Mouse (Mus musculus) liver, adult 2 months (tissue): ENCODE measurements around the gene Sumo3. TPM values are rescaled to one million over a fixed set of nuclear protein-coding genes. Genes with fewer than 3 reads are reported as not detected.

Experiments
- DNase-seq: peaks from one replicate; pipeline ENCODE4 v3.0.0-alpha.2; 2011; ENCODE audit warnings: low read depth, low spot score; ENCODE audit errors: extremely low read depth
- H3K27ac ChIP-seq: fragments of 200-500 bp; replicated peaks from 2 replicates; pipeline ENCODE4 v1.5.1; 2012; ENCODE audit warnings: low read depth, mild to moderate bottlenecking, control low read depth, inconsistent platforms, low read length; ENCODE audit not compliant: insufficient read depth
- H3K27me3 ChIP-seq: fragments of 200-500 bp; 2 replicates; pipeline ENCODE4 v1.6.1; 2012; ENCODE audit warnings: mild to moderate bottlenecking, moderate library complexity, low read length, inconsistent platforms; ENCODE audit not compliant: control insufficient read depth, insufficient read depth
- H3K36me3 ChIP-seq: fragments of 200-500 bp; 2 replicates; pipeline ENCODE4 v1.6.1; 2012; ENCODE audit warnings: low read length, inconsistent platforms; ENCODE audit not compliant: control insufficient read depth, insufficient read depth
- H3K4me1 ChIP-seq: fragments of 200-500 bp; 2 replicates; pipeline ENCODE4 v1.6.1; 2011; ENCODE audit warnings: low read length; ENCODE audit not compliant: control insufficient read depth, insufficient read depth
- H3K4me3 ChIP-seq: fragments of 200-500 bp; 2 replicates; pipeline ENCODE4 v1.5.1; 2011; ENCODE audit warnings: low read depth, mild to moderate bottlenecking, control low read depth, low read length, moderate library complexity; ENCODE audit not compliant: insufficient read depth
- H3K79me2 ChIP-seq: fragments of 200-500 bp; 2 replicates; pipeline ENCODE4 v1.6.1; 2012; ENCODE audit warnings: inconsistent platforms, mild to moderate bottlenecking, low read length, moderate library complexity; ENCODE audit not compliant: control insufficient read depth, insufficient read depth
- H3K9ac ChIP-seq: fragments of 200-500 bp; 2 replicates; pipeline ENCODE4 v1.6.1; 2012; ENCODE audit warnings: low read depth, mild to moderate bottlenecking, control low read depth, inconsistent platforms, low read length
- CTCF ChIP-seq: fragments of 200-500 bp; IDR thresholded peaks from 2 replicates; pipeline ENCODE4 v1.5.1; 2011; ENCODE audit warnings: low read depth, low read length, control low read depth
- POLR2A ChIP-seq: fragments of 200-500 bp; IDR thresholded peaks from 2 replicates; pipeline ENCODE4 v1.6.1; 2011; ENCODE audit warnings: low read length, control low read depth; ENCODE audit not compliant: insufficient read depth; ENCODE audit errors: extremely low read depth
- WGBS: fragments of 180-500 bp; shearing (Covaris S2); methylation state at CpG from one replicate; pipeline ENCODE4 v1.1.7; 2018; 5-methylcytosine and 5-hydroxymethylcytosine counted together
- polyA plus RNA-seq: library from polyadenylated mRNA; depleted of rRNA; stranded (reverse); fragments of >200 nt; gene quantifications from 2 replicates; pipeline ENCODE4 v1.2.3, GENCODE M21; 2012
- total RNA-seq: library from RNA; depleted of rRNA; stranded (reverse); fragments of >200 nt; gene quantifications from 2 replicates; pipeline ENCODE4 v1.2.3, GENCODE M21; 2014

The Sumo3 gene
- total and polyA plus RNA-seq, 2 experiments: 59.6 to 170 TPM

DNA sequence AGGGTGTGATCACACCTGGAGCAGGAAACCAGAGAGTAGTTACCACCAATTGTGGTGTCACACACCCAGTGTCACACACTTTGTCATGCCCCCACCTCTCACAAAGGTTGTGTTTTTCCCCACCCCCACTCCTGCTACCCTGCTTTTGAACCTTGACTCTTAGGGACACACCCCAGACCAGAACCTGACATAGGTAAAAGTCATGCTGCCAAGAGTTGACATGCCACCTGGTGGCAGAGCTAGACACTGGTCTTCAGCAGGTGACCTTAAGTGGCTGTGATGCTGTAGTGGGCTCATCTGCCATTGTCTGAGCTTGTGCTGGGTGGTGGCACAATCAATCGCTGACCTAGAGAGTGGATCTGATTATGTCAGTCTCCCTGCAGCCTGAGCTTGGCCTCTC is 24.1 kb downstream of the Sumo3 start:
- Histone ChIP-seq H3K27me3 (no peaks in the 10 kb centered on the region), H3K27ac (no peak overlapping the region), H3K4me3 (no peak overlapping the region), H3K36me3 (0 out of 2 replicates have a peak, but pooled peaks cover 3% of the 10 kb centered on the region), H3K9ac (no peak overlapping the region), H3K79me2 (peaks cover 35% of the 10 kb centered on the region), H3K4me1 (peaks cover 39% of the 10 kb centered on the region)
- 34% methylated on average over 1 of the region's 1 CpGs for WGBS
- TF ChIP-seq POLR2A (no peak), CTCF (peak; percentile 58)
- peak; percentile 70 for DNase-seq

- no peak overlapping the region for H3K4me3 ChIP-seq
- peaks cover 52% of the 10 kb centered on the region for H3K4me1 ChIP-seq
- peak; percentile 92 for DNase-seq
- no peak for TF ChIP-seq POLR2A
- no peak for TF ChIP-seq CTCF
- H3K27ac ChIP-seq: peak overlapping the region; percentile 53
- 0 out of 2 replicates have a peak, but pooled peaks cover 3% of the 10 kb centered on the region for H3K36me3 ChIP-seq
- WGBS: 24% methylated on average over 6 of the region's 6 CpGs
- no peaks in the 10 kb centered on the region for H3K27me3 ChIP-seq
- H3K9ac ChIP-seq: no peak overlapping the region
- peaks cover 23% of the 10 kb centered on the region; the same call in 1 of the 2 replicates for H3K79me2 ChIP-seq
These were observed 28.1 kb downstream of the Sumo3 start for GRCm38 (mm10) chr10:77634016-77634415.

- 43% methylated on average over 13 of the region's 13 CpGs for WGBS
- no peaks in the 10 kb centered on the region for H3K27me3 ChIP-seq
- 0 out of 2 replicates have a peak, but pooled peaks cover 3% of the 10 kb centered on the region for H3K36me3 ChIP-seq
- peaks cover 49% of the 10 kb centered on the region for H3K4me1 ChIP-seq
- no peak overlapping the region for H3K9ac ChIP-seq
- no peak overlapping the region for H3K4me3 ChIP-seq
- no peak for DNase-seq
- H3K79me2 ChIP-seq: peaks cover 18% of the 10 kb centered on the region; the same call in 1 of the 2 replicates
- H3K27ac ChIP-seq: peak overlapping the region; percentile 54
- no peak for TF ChIP-seq POLR2A
- no peak for TF ChIP-seq CTCF
These were observed 28.7 kb downstream of the Sumo3 start for GRCm38 (mm10) chr10:77634452-77635231.

DNA sequence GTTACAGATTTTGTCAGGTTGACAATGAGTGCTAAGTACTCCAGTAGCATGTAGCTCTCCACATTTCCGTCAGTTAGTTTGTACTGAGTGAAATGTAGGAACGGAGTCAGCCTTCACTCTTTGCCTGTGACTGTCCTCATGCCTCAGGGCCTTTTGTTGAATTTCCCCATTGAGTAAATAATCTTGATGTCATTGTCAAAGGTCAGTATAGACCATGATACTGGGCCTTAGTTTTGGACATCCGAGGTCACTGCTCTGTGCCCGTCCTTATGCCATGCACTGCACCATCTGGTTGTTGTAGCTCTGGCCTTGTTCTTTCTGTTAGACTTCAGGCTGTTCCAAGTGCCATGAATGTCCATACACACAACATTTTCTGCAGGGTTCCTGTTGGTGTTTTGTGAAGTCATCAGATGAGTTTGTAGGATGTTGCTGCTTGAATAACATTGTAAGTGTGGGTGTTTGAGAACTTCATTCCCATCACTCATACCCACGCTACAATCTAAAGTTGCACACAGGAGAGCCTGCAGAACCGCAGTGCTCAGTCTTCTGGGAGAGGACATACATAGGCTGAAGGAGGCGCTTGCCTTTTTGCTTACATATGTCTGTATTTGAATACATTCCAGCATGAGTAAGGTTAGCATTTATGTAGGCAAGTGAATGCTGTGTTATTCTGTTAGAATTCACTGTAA is 30.5 kb downstream of the Sumo3 start:
- TF ChIP-seq POLR2A (no peak), CTCF (no peak)
- peaks cover 46% of the 10 kb centered on the region for H3K4me1 ChIP-seq
- WGBS: 54% methylated on average over 7 of the region's 7 CpGs
- H3K4me3 ChIP-seq: no peak overlapping the region
- peaks cover 6% of the 10 kb centered on the region; the same call in 1 of the 2 replicates for H3K79me2 ChIP-seq
- H3K27ac ChIP-seq: peak overlapping the region; percentile 72
- no peak overlapping the region for H3K9ac ChIP-seq
- H3K27me3 ChIP-seq: no peaks in the 10 kb centered on the region
- peaks cover 8% of the 10 kb centered on the region; the same call in 1 of the 2 replicates for H3K36me3 ChIP-seq
- peak; percentile 92 for DNase-seq

- H3K36me3 ChIP-seq: peaks cover 19% of the 10 kb centered on the region; the same call in 1 of the 2 replicates
These were observed 33.1 kb downstream of the Sumo3 start for GRCm38 (mm10) chr10:77638956-77639355.

More at GRCm38 (mm10) chr10:77638956-77639355, 33.1 kb downstream of the Sumo3 start:
- WGBS: 71% methylated on average over 6 of the region's 6 CpGs
- H3K9ac ChIP-seq: no peak overlapping the region
- TF ChIP-seq POLR2A (no peak), CTCF (no peak)
- no peak for DNase-seq
- H3K27ac ChIP-seq: no peak overlapping the region
- H3K4me1 ChIP-seq: peaks cover 38% of the 10 kb centered on the region
- no peaks in the 10 kb centered on the region for H3K27me3 ChIP-seq
- peaks cover 4% of the 10 kb centered on the region; the same call in 1 of the 2 replicates for H3K79me2 ChIP-seq
- no peak overlapping the region for H3K4me3 ChIP-seq
